Mouse (Mus musculus): ENCODE measurements around the gene Henmt1. TPM values are rescaled to one million over a fixed set of nuclear protein-coding genes. Genes with fewer than 3 reads are reported as not detected.

Gene Henmt1
- polyA plus RNA-seq, 1 experiment from 2014 or later: 1.8 TPM

- DNase-seq (ENCODE audit: low spot score): peak; percentile 66
- Histone ChIP-seq H3K9ac (ENCODE audit: low read length) (peak overlapping the region; percentile 35; the same call in 1 of the 2 replicates), H3K36me3 (ENCODE audit: control insufficient read depth, insufficient read depth, low read length) (no peaks in the 10 kb centered on the region), H3K4me3 (ENCODE audit: low read depth, low read length) (0 out of 2 replicates have a peak overlapping the region, but pooled peaks have one; percentile 3), H3K4me1 (ENCODE audit: control insufficient read depth, insufficient read depth, low read length) (0 out of 2 replicates have a peak, but pooled peaks cover 2% of the 10 kb centered on the region), H3K27me3 (replicated peaks; ENCODE audit: control insufficient read depth, insufficient read depth, low read length) (no peaks in the 10 kb centered on the region), H3K4me2 (ENCODE audit: low read length) (peak overlapping the region; percentile 42), H3K27ac (ENCODE audit: low read depth, low read length) (peak overlapping the region; percentile 17; the same call in 1 of the 2 replicates), H3K9me3 (replicated peaks; ENCODE audit: control insufficient read depth, low read length) (no peaks in the 10 kb centered on the region)
- peak; percentile 84 for ATAC-seq
- 41% methylated on average over 7 of the region's 7 CpGs for WGBS
These were observed 21.6 kb downstream of the Henmt1 start for GRCm38 (mm10) chr3:108961226-108961625.

GRCm38 (mm10) chr3:108961655-108962054 is 22.0 kb downstream of the Henmt1 start:
- H3K9me3 ChIP-seq (replicated peaks; ENCODE audit: control insufficient read depth, low read length): no peaks in the 10 kb centered on the region
- H3K4me3 ChIP-seq (ENCODE audit: low read depth, low read length): 0 out of 2 replicates have a peak overlapping the region, but pooled peaks have one; percentile 3
- no peaks in the 10 kb centered on the region for H3K27me3 ChIP-seq (replicated peaks; ENCODE audit: control insufficient read depth, insufficient read depth, low read length)
- DNase-seq (ENCODE audit: low spot score) (no peak), ATAC-seq (peak; percentile 40)
- 52% methylated on average over 6 of the region's 6 CpGs for WGBS
- peak overlapping the region; percentile 17; the same call in 1 of the 2 replicates for H3K27ac ChIP-seq (ENCODE audit: low read depth, low read length)
- H3K4me2 ChIP-seq (ENCODE audit: low read length): peak overlapping the region; percentile 42
- H3K36me3 ChIP-seq (ENCODE audit: control insufficient read depth, insufficient read depth, low read length): no peaks in the 10 kb centered on the region
- 0 out of 2 replicates have a peak, but pooled peaks cover 2% of the 10 kb centered on the region for H3K4me1 ChIP-seq (ENCODE audit: control insufficient read depth, insufficient read depth, low read length)
- H3K9ac ChIP-seq (ENCODE audit: low read length): no peak overlapping the region

- H3K27me3 ChIP-seq (replicated peaks; ENCODE audit: control insufficient read depth, insufficient read depth, low read length): no peaks in the 10 kb centered on the region
- H3K4me1 ChIP-seq (ENCODE audit: control insufficient read depth, insufficient read depth, low read length): 0 out of 2 replicates have a peak, but pooled peaks cover 2% of the 10 kb centered on the region
- H3K36me3 ChIP-seq (ENCODE audit: control insufficient read depth, insufficient read depth, low read length): no peaks in the 10 kb centered on the region
- no peak overlapping the region for H3K4me2 ChIP-seq (ENCODE audit: low read length)
- no peak overlapping the region for H3K27ac ChIP-seq (ENCODE audit: low read depth, low read length)
- DNase-seq (ENCODE audit: low spot score) (no peak), ATAC-seq (no peak)
- no peaks in the 10 kb centered on the region for H3K9me3 ChIP-seq (replicated peaks; ENCODE audit: control insufficient read depth, low read length)
- H3K4me3 ChIP-seq (ENCODE audit: low read depth, low read length): no peak overlapping the region
- 76% methylated on average over 3 of the region's 3 CpGs for WGBS
- H3K9ac ChIP-seq (ENCODE audit: low read length): no peak overlapping the region
These were observed 23.6 kb downstream of the Henmt1 start for GRCm38 (mm10) chr3:108963278-108963677.

- Histone ChIP-seq H3K4me3 (ENCODE audit: low read depth, low read length) (no peak overlapping the region), H3K4me2 (ENCODE audit: low read length) (no peak overlapping the region), H3K9ac (ENCODE audit: low read length) (no peak overlapping the region), H3K9me3 (replicated peaks; ENCODE audit: control insufficient read depth, low read length) (no peaks in the 10 kb centered on the region), H3K27ac (ENCODE audit: low read depth, low read length) (no peak overlapping the region), H3K27me3 (replicated peaks; ENCODE audit: control insufficient read depth, insufficient read depth, low read length) (no peaks in the 10 kb centered on the region), H3K36me3 (ENCODE audit: control insufficient read depth, insufficient read depth, low read length) (no peaks in the 10 kb centered on the region), H3K4me1 (ENCODE audit: control insufficient read depth, insufficient read depth, low read length) (0 out of 2 replicates have a peak, but pooled peaks cover 2% of the 10 kb centered on the region)
- DNase-seq (ENCODE audit: low spot score) (no peak), ATAC-seq (no peak)
- 83% methylated on average over 3 of the region's 3 CpGs for WGBS
These were observed 24.1 kb downstream of the Henmt1 start for GRCm38 (mm10) chr3:108963776-108964175.

- ATAC-seq: no peak
- H3K9ac ChIP-seq (ENCODE audit: low read length): no peak overlapping the region
- H3K36me3 ChIP-seq (ENCODE audit: control insufficient read depth, insufficient read depth, low read length): no peaks in the 10 kb centered on the region
- H3K4me3 ChIP-seq (ENCODE audit: low read depth, low read length): no peak overlapping the region
- 79% methylated on average over 7 of the region's 7 CpGs for WGBS
- no peaks in the 10 kb centered on the region for H3K9me3 ChIP-seq (replicated peaks; ENCODE audit: control insufficient read depth, low read length)
- no peaks in the 10 kb centered on the region for H3K27me3 ChIP-seq (replicated peaks; ENCODE audit: control insufficient read depth, insufficient read depth, low read length)
- no peak overlapping the region for H3K27ac ChIP-seq (ENCODE audit: low read depth, low read length)
- no peak for DNase-seq (ENCODE audit: low spot score)
- H3K4me2 ChIP-seq (ENCODE audit: low read length): no peak overlapping the region
- H3K4me1 ChIP-seq (ENCODE audit: control insufficient read depth, insufficient read depth, low read length): 0 out of 2 replicates have a peak, but pooled peaks cover 2% of the 10 kb centered on the region
These were observed 24.8 kb downstream of the Henmt1 start for GRCm38 (mm10) chr3:108964361-108965044.

GRCm38 (mm10) chr3:108966051-108966450 is 26.4 kb downstream of the Henmt1 start:
- WGBS: 98% methylated on average over 3 of the region's 3 CpGs
- Histone ChIP-seq H3K9ac (ENCODE audit: low read length) (no peak overlapping the region), H3K27me3 (replicated peaks; ENCODE audit: control insufficient read depth, insufficient read depth, low read length) (no peaks in the 10 kb centered on the region), H3K4me3 (ENCODE audit: low read depth, low read length) (no peak overlapping the region), H3K27ac (ENCODE audit: low read depth, low read length) (no peak overlapping the region), H3K36me3 (ENCODE audit: control insufficient read depth, insufficient read depth, low read length) (0 out of 2 replicates have a peak, but pooled peaks cover 5% of the 10 kb centered on the region), H3K9me3 (replicated peaks; ENCODE audit: control insufficient read depth, low read length) (no peaks in the 10 kb centered on the region), H3K4me1 (ENCODE audit: control insufficient read depth, insufficient read depth, low read length) (0 out of 2 replicates have a peak, but pooled peaks cover 1% of the 10 kb centered on the region), H3K4me2 (ENCODE audit: low read length) (no peak overlapping the region)
- no peak for ATAC-seq
- no peak for DNase-seq (ENCODE audit: low spot score)

- Histone ChIP-seq H3K27ac (ENCODE audit: low read depth, low read length) (no peak overlapping the region), H3K9me3 (replicated peaks; ENCODE audit: control insufficient read depth, low read length) (no peaks in the 10 kb centered on the region), H3K4me1 (ENCODE audit: control insufficient read depth, insufficient read depth, low read length) (no peaks in the 10 kb centered on the region), H3K4me2 (ENCODE audit: low read length) (no peak overlapping the region), H3K9ac (ENCODE audit: low read length) (no peak overlapping the region), H3K36me3 (ENCODE audit: control insufficient read depth, insufficient read depth, low read length) (peaks cover 35% of the 10 kb centered on the region; the same call in 1 of the 2 replicates), H3K4me3 (ENCODE audit: low read depth, low read length) (no peak overlapping the region), H3K27me3 (replicated peaks; ENCODE audit: control insufficient read depth, insufficient read depth, low read length) (no peaks in the 10 kb centered on the region)
- no peak for DNase-seq (ENCODE audit: low spot score)
- ATAC-seq: no peak
- 84% methylated on average over 13 of the region's 13 CpGs for WGBS
These were observed 34.4 kb downstream of the Henmt1 start for GRCm38 (mm10) chr3:108973980-108974660.

- Histone ChIP-seq H3K9ac (ENCODE audit: low read length) (no peak overlapping the region), H3K4me1 (ENCODE audit: control insufficient read depth, insufficient read depth, low read length) (no peaks in the 10 kb centered on the region), H3K4me2 (ENCODE audit: low read length) (no peak overlapping the region), H3K27ac (ENCODE audit: low read depth, low read length) (no peak overlapping the region), H3K36me3 (ENCODE audit: control insufficient read depth, insufficient read depth, low read length) (peaks cover 42% of the 10 kb centered on the region), H3K27me3 (replicated peaks; ENCODE audit: control insufficient read depth, insufficient read depth, low read length) (no peaks in the 10 kb centered on the region), H3K4me3 (ENCODE audit: low read depth, low read length) (no peak overlapping the region), H3K9me3 (replicated peaks; ENCODE audit: control insufficient read depth, low read length) (no peaks in the 10 kb centered on the region)
- 91% methylated on average over 15 of the region's 15 CpGs for WGBS
- ATAC-seq: no peak
- DNase-seq (ENCODE audit: low spot score): no peak
These were observed 35.3 kb downstream of the Henmt1 start for GRCm38 (mm10) chr3:108974920-108975485.
